Mouse (Mus musculus) thymus, adult 2 months (tissue): Measurements from ENCODE around the gene Stra6.

Experiments
- CTCF ChIP-seq: fragments of 200-500 bp; IDR thresholded peaks from 2 replicates; pipeline ENCODE4 v1.5.1; 2012; ENCODE audit warnings: mild to moderate bottlenecking, control low read depth, low read length, moderate library complexity, borderline replicate concordance; ENCODE audit not compliant: control insufficient read depth, poor library complexity, insufficient read depth; ENCODE audit errors: extremely low read depth
- POLR2A ChIP-seq: fragments of 200-500 bp; IDR thresholded peaks from 2 replicates; pipeline ENCODE4 v1.6.1; 2012; ENCODE audit warnings: mild to moderate bottlenecking, low read length, control low read depth, moderate library complexity; ENCODE audit not compliant: control insufficient read depth, poor library complexity, insufficient read depth; ENCODE audit errors: extremely low read depth

GRCm38 (mm10) chr9:58199381-58200269, 136.0 kb downstream of the Stra6 start:
- no peak for TF ChIP-seq POLR2A
- no peak for TF ChIP-seq CTCF
